Mouse (Mus musculus) spleen, adult 2 months (tissue): ENCODE data around the gene Bend7.

Source experiments
- CTCF ChIP-seq: fragments of 200-500 bp; IDR thresholded peaks from 2 replicates; pipeline ENCODE4 v1.5.1; 2011; ENCODE audit warnings: mild to moderate bottlenecking, inconsistent platforms; ENCODE audit not compliant: insufficient read depth, insufficient read length, insufficient replicate concordance; ENCODE audit errors: extremely low read depth
- POLR2A ChIP-seq: fragments of 200-500 bp; IDR thresholded peaks from 2 replicates; pipeline ENCODE4 v1.6.1; 2011; ENCODE audit warnings: low read depth, low read length, inconsistent platforms

DNA sequence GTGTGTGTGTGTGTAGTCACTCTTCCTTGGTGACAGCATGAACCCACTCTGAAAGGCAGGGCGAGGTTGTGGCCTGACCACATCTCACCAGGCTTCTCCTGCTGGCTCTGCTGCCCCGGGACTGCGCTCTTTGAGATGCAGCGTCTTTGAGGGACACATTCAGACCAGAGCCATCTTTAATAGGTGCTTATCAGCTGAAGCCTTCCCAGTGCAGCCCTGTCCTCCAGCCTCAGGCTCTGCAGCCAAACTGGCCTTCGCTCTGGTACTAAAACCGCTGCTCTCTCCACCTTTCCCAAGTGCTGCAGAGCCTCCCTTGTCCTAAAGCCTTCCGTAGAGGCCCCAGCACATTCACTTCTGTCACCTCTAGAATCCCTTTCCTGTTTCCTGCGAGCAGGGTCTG, 74.0 kb downstream of the Bend7 start:
- TF ChIP-seq CTCF = no peak
- no peak for TF ChIP-seq POLR2A
